Mouse (Mus musculus) ES-Bruce4 (cell line): ENCODE measurements at regions not wholly inside any gene's neighbourhood (a gene's known extent, or its start where the extent isn't known, plus 50 kb on each side); places are given as distances from the start of the nearest gene placed in this dataset.

Experiments
- CTCF ChIP-seq: IDR thresholded peaks from one replicate; pipeline ENCODE4 v1.8.1; 2011; ENCODE audit warnings: low read depth, low read length
- EP300 ChIP-seq: IDR thresholded peaks from 2 replicates; pipeline ENCODE4 v1.6.1; 2011; ENCODE audit warnings: low read depth, low read length; ENCODE audit not compliant: insufficient read depth
- POLR2A ChIP-seq: IDR thresholded peaks from one replicate; pipeline ENCODE4 v1.8.1; 2011; ENCODE audit warnings: low read length; ENCODE audit not compliant: insufficient read depth

- TF ChIP-seq POLR2A, result no peak
- TF ChIP-seq EP300, result no peak
- TF ChIP-seq CTCF, result no peak
Observed at GRCm38 (mm10) chr7:137866880-137867279, 429.5 kb downstream of the Glrx3 start.
